Mouse (Mus musculus) E14TG2a.4 (cell line): ENCODE data around the gene Dip2c.

Experiments
- CTCF ChIP-seq: conservative IDR thresholded peaks from 2 replicates; pipeline ENCODE4 v1.5.1; 2014; ENCODE audit warnings: low read length
- NANOG ChIP-seq: IDR thresholded peaks from 2 replicates; pipeline ENCODE4 v1.6.1; 2014; ENCODE audit warnings: borderline replicate concordance, low read length, mixed read lengths
- POU5F1 ChIP-seq: IDR thresholded peaks from 2 replicates; pipeline ENCODE4 v1.6.1; 2014; ENCODE audit warnings: low read length, borderline replicate concordance

DNA sequence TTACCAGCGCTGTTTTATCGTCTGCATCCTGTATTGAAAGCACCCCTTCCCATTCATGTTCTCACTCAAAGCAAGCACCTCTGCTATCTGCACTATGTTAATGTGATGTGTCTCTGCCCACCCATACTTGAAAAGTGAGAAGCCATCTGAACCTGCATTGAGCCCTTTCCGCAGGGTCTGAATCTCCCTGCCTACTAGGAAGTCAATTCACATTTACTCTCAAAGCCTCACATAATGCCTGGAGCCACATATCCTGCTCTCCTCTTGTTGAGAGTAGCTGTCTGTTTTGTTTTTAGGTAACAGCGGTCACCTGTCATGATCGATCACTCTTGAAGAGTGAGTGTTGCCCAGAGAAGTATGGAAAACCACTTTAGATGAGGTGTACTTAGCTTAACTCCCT is 2.3 kb downstream of the Dip2c start:
- TF ChIP-seq CTCF: no peak
- TF ChIP-seq NANOG: no peak
- TF ChIP-seq POU5F1: no peak
